ENCODE assay signal across 7 mouse cellular contexts in the genomic region with DNA sequence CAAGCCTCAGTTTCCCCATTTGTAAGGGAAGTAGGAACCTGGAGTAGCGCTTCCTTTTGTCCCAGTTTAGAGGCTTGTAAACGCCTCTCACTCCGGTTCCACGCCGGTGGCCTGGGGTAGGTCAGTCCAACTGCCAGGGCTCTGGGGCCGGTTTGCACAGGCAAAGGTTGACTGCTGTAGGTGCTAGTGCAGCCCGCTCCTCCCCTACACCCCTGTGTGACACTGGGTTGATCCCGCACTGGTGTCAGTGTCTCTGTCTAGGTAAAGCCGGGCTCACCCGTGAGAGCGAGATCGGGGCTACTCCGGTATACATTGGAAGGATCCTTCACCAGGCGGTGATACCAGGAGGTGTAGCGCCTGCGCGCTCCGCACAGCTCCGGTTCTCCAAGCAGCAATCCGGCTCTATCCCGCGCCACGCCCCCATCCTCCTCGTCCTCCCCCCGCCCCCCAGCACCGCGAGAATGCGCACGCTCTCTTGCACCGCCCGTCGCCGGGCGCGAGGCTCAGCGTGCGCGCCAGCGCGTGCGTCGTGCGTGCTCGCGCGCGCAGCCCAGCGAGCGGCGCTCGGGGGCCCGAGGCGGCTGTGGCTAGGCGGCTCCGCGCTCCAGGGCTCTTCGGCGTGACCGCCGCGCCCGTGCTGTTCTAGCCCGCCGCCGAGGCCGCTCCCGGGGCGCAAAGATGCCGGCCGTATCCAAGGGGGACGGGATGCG. TPM values are rescaled to one million over a fixed set of nuclear protein-coding genes. Genes with fewer than 3 reads are reported as not detected.
DNase-seq lines count a peak whose midpoint lies in the region; ATAC-seq lines count a peak whose summit lies in the region.

Ap2a2 (plus strand) TSS at position 492 of the 710 bp plus-strand sequence.

- ATAC-seq in embryonic facial prominence, embryonic 11.5 days (replicated peaks; ENCODE audit: insufficient number of reproducible peaks, low FRiP score, low TSS enrichment, low read depth): peak; percentile 90
- ATAC-seq in limb, embryonic 11.5 days (ENCODE audit: insufficient number of reproducible peaks, low FRiP score, low TSS enrichment, low read depth): peak; percentile 92
- ATAC-seq in midbrain, embryonic 14.5 days (ENCODE audit: low FRiP score, low TSS enrichment): peak; percentile 94

- H3K36me3 ChIP-seq in embryonic facial prominence, embryonic 11.5 days (replicated peaks; ENCODE audit: control insufficient read depth, insufficient read depth, low read depth, low read length): no peaks in the 10 kb centered on the region
- H3K36me3 ChIP-seq in limb, embryonic 11.5 days (ENCODE audit: control insufficient read depth, insufficient read depth, low read length): no peaks in the 10 kb centered on the region
- H3K36me3 ChIP-seq in midbrain, embryonic 14.5 days (ENCODE audit: control insufficient read depth, insufficient read depth, low read length): 0 out of 2 replicates have a peak, but pooled peaks cover 4% of the 10 kb centered on the region

- DNase-seq in adrenal gland, postnatal 14 days: peak; percentile 97
- DNase-seq in embryonic facial prominence, embryonic 11.5 days (ENCODE audit: low spot score): peak; percentile 97
- peak; percentile 99 for DNase-seq in heart, adult 11 months
- DNase-seq in kidney, adult 18-20 months: peak; percentile 92
- peak; percentile 93 for DNase-seq in limb, embryonic 11.5 days (ENCODE audit: low spot score)
- DNase-seq in midbrain, embryonic 14.5 days: peak; percentile 99
- DNase-seq in spleen, adult 18-20 months: peak; percentile 78 to 85

- peak within 1 kb of the TSS; percentile 81 for H3K4me2 ChIP-seq in embryonic facial prominence, embryonic 11.5 days (ENCODE audit: low read depth, low read length)
- H3K4me2 ChIP-seq in limb, embryonic 11.5 days (ENCODE audit: low read depth, severe bottlenecking): peak within 1 kb of the TSS; percentile 77
- H3K4me2 ChIP-seq in midbrain, embryonic 14.5 days (ENCODE audit: low read length): peak within 1 kb of the TSS; percentile 75

- peak within 1 kb of the TSS; percentile 61 for H3K27ac ChIP-seq in embryonic facial prominence, embryonic 11.5 days (replicated peaks; ENCODE audit: low read depth, low read length)
- H3K27ac ChIP-seq in limb, embryonic 11.5 days (replicated peaks; ENCODE audit: low read depth, low read length): peak within 1 kb of the TSS; percentile 60; the same call in 1 of the 2 replicates
- H3K27ac ChIP-seq in midbrain, embryonic 14.5 days (replicated peaks; ENCODE audit: low read depth, low read length): peak within 1 kb of the TSS; percentile 87

- H3K9me3 ChIP-seq in embryonic facial prominence, embryonic 11.5 days (replicated peaks; ENCODE audit: control insufficient read depth, low read length): no peaks in the 10 kb centered on the region
- H3K9me3 ChIP-seq in limb, embryonic 11.5 days (ENCODE audit: control insufficient read depth, low read length): no peaks in the 10 kb centered on the region
- H3K9me3 ChIP-seq in midbrain, embryonic 14.5 days (ENCODE audit: control insufficient read depth, low read length): no peaks in the 10 kb centered on the region

- H3K27me3 ChIP-seq in embryonic facial prominence, embryonic 11.5 days (ENCODE audit: control insufficient read depth, insufficient read depth, low read length): no peaks in the 10 kb centered on the region
- H3K27me3 ChIP-seq in limb, embryonic 11.5 days (ENCODE audit: control insufficient read depth, insufficient read depth, low read length): no peaks in the 10 kb centered on the region
- H3K27me3 ChIP-seq in midbrain, embryonic 14.5 days (ENCODE audit: control insufficient read depth, insufficient read depth, low read length): no peaks in the 10 kb centered on the region

- H3K9ac ChIP-seq in embryonic facial prominence, embryonic 11.5 days (replicated peaks; ENCODE audit: low read length): peak within 1 kb of the TSS; percentile 92
- H3K9ac ChIP-seq in limb, embryonic 11.5 days (ENCODE audit: low read length): peak within 1 kb of the TSS; percentile 80
- peak within 1 kb of the TSS; percentile 97 for H3K9ac ChIP-seq in midbrain, embryonic 14.5 days (replicated peaks; ENCODE audit: low read length)

- H3K4me3 ChIP-seq in embryonic facial prominence, embryonic 11.5 days (ENCODE audit: low read depth, low read length): peak within 1 kb of the TSS; percentile 99
- H3K4me3 ChIP-seq in limb, embryonic 11.5 days (ENCODE audit: low read depth, low read length): peak within 1 kb of the TSS; percentile 78
- H3K4me3 ChIP-seq in midbrain, embryonic 14.5 days (replicated peaks; ENCODE audit: low read depth, low read length): peak within 1 kb of the TSS; percentile 87

- under 1% methylated on average over 72 of the region's 72 CpGs for WGBS in embryonic facial prominence, embryonic 11.5 days
- WGBS in limb, embryonic 11.5 days: under 1% methylated on average over 71 of the region's 72 CpGs
- WGBS in midbrain, embryonic 14.5 days: under 1% methylated on average over 72 of the region's 72 CpGs

- 0 out of 2 replicates have a peak, but pooled peaks cover 2% of the 10 kb centered on the region for H3K4me1 ChIP-seq in embryonic facial prominence, embryonic 11.5 days (ENCODE audit: control insufficient read depth, insufficient read depth, low read length)
- peaks cover 12% of the 10 kb centered on the region for H3K4me1 ChIP-seq in limb, embryonic 11.5 days (ENCODE audit: control insufficient read depth, insufficient read depth, low read length)
- H3K4me1 ChIP-seq in midbrain, embryonic 14.5 days (ENCODE audit: control insufficient read depth, insufficient read depth, low read length): peaks cover 6% of the 10 kb centered on the region

RNA-seq across cellular contexts. Expression of gene Ap2a2, which starts in this region (rescaled TPM):
- 61.0 and 64.0 TPM in 2 replicates for total RNA-seq in adrenal gland, postnatal 14 days (2021)
- polyA plus RNA-seq in embryonic facial prominence, embryonic 11.5 days (2014; fragmentation: Nextera tagmentation; extraction: Ambion mirVana): 68.8 and 74.7 TPM in 2 replicates
- 70.3 and 76.9 TPM in 2 replicates for polyA plus RNA-seq in limb, embryonic 11.5 days (2014; fragmentation: Nextera tagmentation; extraction: Ambion mirVana)
- polyA plus RNA-seq in midbrain, embryonic 14.5 days (2014; fragmentation: Nextera tagmentation; extraction: Ambion mirVana): 95.4 and 103 TPM in 2 replicates

Comparison
In these comparisons a context has a peak if more than half of its experiments do, and no peak if none do; other contexts are left out.
1. Peak in every context shown above with its lines: DNase-seq, ATAC-seq, H3K4me3 ChIP-seq and H3K27ac ChIP-seq.